ENCODE assay signal across 8 mouse cellular contexts in genomic region chr9:63758641-63759391, GRCm38 (mm10). TPM values are rescaled to one million over a fixed set of nuclear protein-coding genes. Genes with fewer than 3 reads are reported as not detected.
DNase-seq lines count a peak whose midpoint lies in the region; ATAC-seq and TF ChIP-seq lines count a peak whose summit lies in the region.

No protein-coding gene starts in this region.

- no peaks in the 10 kb centered on the region for H3K27me3 ChIP-seq in heart, embryonic 13.5 days (replicated peaks)
- H3K27me3 ChIP-seq in embryonic facial prominence, embryonic 11.5 days (ENCODE audit: control insufficient read depth, insufficient read depth, low read length) = no peaks in the 10 kb centered on the region
- no peaks in the 10 kb centered on the region for H3K27me3 ChIP-seq in liver, postnatal 0 days (ENCODE audit: insufficient read depth, low read length)

- peaks cover 8% of the 10 kb centered on the region for H3K9me3 ChIP-seq in heart, embryonic 13.5 days
- no peaks in the 10 kb centered on the region for H3K9me3 ChIP-seq in embryonic facial prominence, embryonic 11.5 days (replicated peaks; ENCODE audit: control insufficient read depth, low read length)
- H3K9me3 ChIP-seq in liver, postnatal 0 days (ENCODE audit: low read length) = no peaks in the 10 kb centered on the region

- peak; percentile 51; the same call in 1 of the 2 replicates for TF ChIP-seq EP300 in liver, postnatal 0 days (IDR thresholded peaks at IDR 0.05; ENCODE audit: low read depth)

- H3K27ac ChIP-seq in heart, embryonic 13.5 days (replicated peaks) = peak overlapping the region; percentile 96
- H3K27ac ChIP-seq in embryonic facial prominence, embryonic 11.5 days (replicated peaks; ENCODE audit: low read depth, low read length) = peak overlapping the region; percentile 98
- H3K27ac ChIP-seq in liver, postnatal 0 days (ENCODE audit: low read depth) = peak overlapping the region; percentile 96

- H3K4me2 ChIP-seq in heart, embryonic 13.5 days = peak overlapping the region; percentile 94
- H3K4me2 ChIP-seq in embryonic facial prominence, embryonic 11.5 days (ENCODE audit: low read depth, low read length) = peak overlapping the region; percentile 51
- H3K4me2 ChIP-seq in liver, postnatal 0 days (ENCODE audit: low read depth, low read length) = peak overlapping the region; percentile 99

- DNase-seq in heart, adult 9 months (ENCODE audit: low spot score in 2 of 2) = no peak
- DNase-seq in embryonic facial prominence, embryonic 11.5 days (ENCODE audit: low spot score) = peak; percentile 72
- peak; percentile 91 for DNase-seq in induced T-regulatory cell, adult 2 months (ENCODE audit: low read depth)
- DNase-seq in liver, postnatal 0 days = peak; percentile 72
- peak; percentile 51 for DNase-seq in retina, postnatal 1 day
- no peak for DNase-seq in layer of hippocampus, postnatal 10 days (ENCODE audit: low spot score in 2 of 2)
- no peak for DNase-seq in cerebellum, adult 11-12 months

- H3K4me3 ChIP-seq in heart, embryonic 13.5 days = peak overlapping the region; percentile 81
- peak overlapping the region; percentile 86 for H3K4me3 ChIP-seq in embryonic facial prominence, embryonic 11.5 days (ENCODE audit: low read depth, low read length)
- H3K4me3 ChIP-seq in liver, postnatal 0 days (ENCODE audit: low read depth, low read length) = peak overlapping the region; percentile 88

- WGBS in heart, embryonic 13.5 days = 4% methylated on average over 23 of the region's 23 CpGs
- 1% methylated on average over 23 of the region's 23 CpGs for WGBS in embryonic facial prominence, embryonic 11.5 days
- 1% methylated on average over 23 of the region's 23 CpGs for WGBS in liver, postnatal 0 days (ENCODE audit: insufficient replicate concordance)

- peaks cover 42% of the 10 kb centered on the region for H3K4me1 ChIP-seq in heart, embryonic 13.5 days
- H3K4me1 ChIP-seq in embryonic facial prominence, embryonic 11.5 days (ENCODE audit: control insufficient read depth, insufficient read depth, low read length) = peaks cover 11% of the 10 kb centered on the region
- H3K4me1 ChIP-seq in liver, postnatal 0 days (ENCODE audit: insufficient read depth) = peaks cover 57% of the 10 kb centered on the region

- TF ChIP-seq CTCF in liver, postnatal 0 days (IDR thresholded peaks at IDR 0.05; ENCODE audit: low read depth) = no peak

- peak overlapping the region; percentile 98 for H3K9ac ChIP-seq in heart, embryonic 13.5 days
- peak overlapping the region; percentile 83 for H3K9ac ChIP-seq in embryonic facial prominence, embryonic 11.5 days (replicated peaks; ENCODE audit: low read length)
- peak overlapping the region; percentile 85 for H3K9ac ChIP-seq in liver, postnatal 0 days (replicated peaks)

- H3K36me3 ChIP-seq in heart, embryonic 13.5 days = no peaks in the 10 kb centered on the region
- no peaks in the 10 kb centered on the region; the same call in 1 of the 2 replicates for H3K36me3 ChIP-seq in embryonic facial prominence, embryonic 11.5 days (replicated peaks; ENCODE audit: control insufficient read depth, insufficient read depth, low read depth, low read length)
- no peaks in the 10 kb centered on the region for H3K36me3 ChIP-seq in liver, postnatal 0 days (replicated peaks; ENCODE audit: insufficient read depth, low read length)

- ATAC-seq in heart, embryonic 13.5 days (ENCODE audit: extremely low read depth, insufficient number of reproducible peaks, low FRiP score, low TSS enrichment) = no peak
- ATAC-seq in embryonic facial prominence, embryonic 11.5 days (replicated peaks; ENCODE audit: insufficient number of reproducible peaks, low FRiP score, low TSS enrichment, low read depth) = no peak
- peak; percentile 22 for ATAC-seq in liver, postnatal 0 days

RNA-seq across cellular contexts. Expression of gene Smad3, which starts 1.0 kb away (rescaled TPM):
- 11.3 and 11.9 TPM in 2 replicates for polyA plus RNA-seq in heart, embryonic 13.5 days (2015; fragmentation: Nextera tagmentation; extraction: Ambion mirVana)
- polyA plus RNA-seq in embryonic facial prominence, embryonic 11.5 days (2014; fragmentation: Nextera tagmentation; extraction: Ambion mirVana) = 19.0 and 21.9 TPM in 2 replicates
- polyA plus RNA-seq in liver, postnatal 0 days (2015; fragmentation: Nextera tagmentation; extraction: Ambion mirVana) = 1.9 and 2.1 TPM in 2 replicates
- 10 to 100 TPM; 12.2 to 14.2 TPM for total RNA-seq in layer of hippocampus, postnatal 10 days (2021)

Comparison
In these comparisons a context has a peak if more than half of its experiments do, and no peak if none do; other contexts are left out.
1. DNase-seq: peak in embryonic facial prominence, embryonic 11.5 days (single experiment), induced T-regulatory cell, adult 2 months (single experiment), liver, postnatal 0 days (single experiment) and retina, postnatal 1 day (single experiment); none in heart, adult 9 months (0 of 2), layer of hippocampus, postnatal 10 days (0 of 2) and cerebellum, adult 11-12 months (single experiment).
2. Peak in every context shown above with its lines, with median percentiles within 50 percentile points of each other: H3K27ac ChIP-seq, H3K4me2 ChIP-seq, H3K4me3 ChIP-seq and H3K9ac ChIP-seq.